Mouse (Mus musculus) intestine, embryonic 14.5 days (tissue): ENCODE data around the gene Gm8909. TPM values are rescaled to one million over a fixed set of nuclear protein-coding genes. Genes with fewer than 3 reads are reported as not detected.
"Not testable (repeated sequence)": the region's sequence is repeated elsewhere in the genome, so short reads cannot be mapped to it uniquely, and the experiment has no call there.

Experiments used
- ATAC-seq: fragments of 200-750 bp; cut with Nextera tagmentation; replicated peaks from 2 replicates; pipeline ENCODE4 v1.8.0; 2017; ENCODE audit warnings: low read depth, moderate number of reproducible peaks, moderate TSS enrichment, moderate library complexity; ENCODE audit not compliant: low FRiP score, low TSS enrichment
- DNase-seq: peaks from one replicate; pipeline ENCODE4 v3.0.0-alpha.2; 2018; ENCODE audit warnings: low spot score
- H3K27ac ChIP-seq: fragments of 300-500 bp; sonication (generic); 2 replicates; pipeline ENCODE4 v1.5.1; 2014; ENCODE audit warnings: low read depth, mild to moderate bottlenecking, control low read depth
- H3K27me3 ChIP-seq: fragments of 300-500 bp; sonication (generic); replicated peaks from 2 replicates; pipeline ENCODE4 v1.6.1; 2014; ENCODE audit warnings: low read length, control low read depth; ENCODE audit not compliant: control insufficient read depth, insufficient read depth
- H3K36me3 ChIP-seq: fragments of 300-500 bp; sonication (generic); 2 replicates; pipeline ENCODE4 v1.6.1; 2014; ENCODE audit warnings: low read length, control low read depth; ENCODE audit not compliant: control insufficient read depth, insufficient read depth
- H3K4me1 ChIP-seq: fragments of 300-500 bp; sonication (generic); replicated peaks from 2 replicates; pipeline ENCODE4 v1.6.1; 2014; ENCODE audit warnings: low read length, control low read depth, mixed read lengths; ENCODE audit not compliant: control insufficient read depth, insufficient read depth
- H3K4me2 ChIP-seq: fragments of 300-500 bp; sonication (generic); 2 replicates; pipeline ENCODE4 v1.6.1; 2014; ENCODE audit warnings: low read length
- H3K4me3 ChIP-seq: fragments of 300-500 bp; sonication (generic); 2 replicates; pipeline ENCODE4 v1.5.1; 2014; ENCODE audit warnings: low read depth, low read length, control low read depth, mixed read lengths
- H3K9ac ChIP-seq: fragments of 300-500 bp; sonication (generic); 2 replicates; pipeline ENCODE4 v1.6.1; 2014; ENCODE audit warnings: mild to moderate bottlenecking, low read length
- H3K9me3 ChIP-seq: fragments of 300-500 bp; sonication (generic); 2 replicates; pipeline ENCODE4 v1.6.1; 2016; ENCODE audit warnings: low read length, control low read depth; ENCODE audit not compliant: control insufficient read depth
- WGBS: fragments of 180-500 bp; shearing (Covaris S2); extraction: QIAGEN DNeasy Blood & Tissue Kit; methylation state at CpG from one replicate; pipeline ENCODE4 v1.1.7; 2014; 5-methylcytosine and 5-hydroxymethylcytosine counted together
- polyA plus RNA-seq: library from polyadenylated mRNA; unstranded; fragments of >200 nt; fragmentation: Nextera tagmentation; extraction: Ambion mirVana; gene quantifications from 2 replicates; pipeline ENCODE4 v1.2.1, GENCODE M21; 2014

Gene Gm8909
- polyA plus RNA-seq, 1 experiment from 2014 or later: not detected

- ATAC-seq: no peak
- no peak overlapping the region for H3K4me2 ChIP-seq
Measured at GRCm38 (mm10) chr17:36169753-36170152, 1.4 kb upstream of the Gm8909 start.

DNA sequence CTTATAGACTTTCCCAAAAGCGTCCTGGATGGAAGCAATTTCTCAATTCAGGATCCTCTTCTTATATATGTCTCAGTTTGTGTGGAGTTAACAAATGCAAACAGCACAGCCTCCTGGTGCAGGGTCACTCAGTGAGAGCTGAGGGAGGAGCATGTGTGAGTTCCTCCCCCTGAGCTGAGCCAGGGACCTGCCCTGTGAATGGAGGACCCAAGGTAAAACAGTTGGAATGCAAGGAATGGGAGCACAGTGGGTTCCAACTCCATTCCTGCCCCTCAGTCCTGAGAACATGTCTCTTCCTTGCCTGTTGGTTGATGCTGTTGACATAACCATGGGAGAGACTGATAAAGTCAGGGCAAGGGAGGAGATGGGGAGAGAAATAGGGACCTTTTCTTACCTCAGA is 757 bp upstream of the Gm8909 start:
- not testable (repeated sequence) for ATAC-seq, H3K9me3 ChIP-seq, H3K4me2 ChIP-seq, H3K27ac ChIP-seq, H3K36me3 ChIP-seq, H3K4me3 ChIP-seq, H3K9ac ChIP-seq, H3K4me1 ChIP-seq
- DNase-seq: peak; percentile 49
- peaks cover 56% of the 10 kb centered on the region for H3K27me3 ChIP-seq
- no CpG with 5 or more reads among the region's 1 CpGs for WGBS

More at GRCm38 (mm10) chr17:36169753-36170152, 1.4 kb upstream of the Gm8909 start:
- Histone ChIP-seq H3K27ac (no peak overlapping the region), H3K4me3 (no peak overlapping the region), H3K36me3 (no peaks in the 10 kb centered on the region), H3K4me1 (no peaks in the 10 kb centered on the region), H3K27me3 (peaks cover 52% of the 10 kb centered on the region), H3K9ac (no peak overlapping the region), H3K9me3 (no peaks in the 10 kb centered on the region)
- DNase-seq: peak; percentile 48

DNA sequence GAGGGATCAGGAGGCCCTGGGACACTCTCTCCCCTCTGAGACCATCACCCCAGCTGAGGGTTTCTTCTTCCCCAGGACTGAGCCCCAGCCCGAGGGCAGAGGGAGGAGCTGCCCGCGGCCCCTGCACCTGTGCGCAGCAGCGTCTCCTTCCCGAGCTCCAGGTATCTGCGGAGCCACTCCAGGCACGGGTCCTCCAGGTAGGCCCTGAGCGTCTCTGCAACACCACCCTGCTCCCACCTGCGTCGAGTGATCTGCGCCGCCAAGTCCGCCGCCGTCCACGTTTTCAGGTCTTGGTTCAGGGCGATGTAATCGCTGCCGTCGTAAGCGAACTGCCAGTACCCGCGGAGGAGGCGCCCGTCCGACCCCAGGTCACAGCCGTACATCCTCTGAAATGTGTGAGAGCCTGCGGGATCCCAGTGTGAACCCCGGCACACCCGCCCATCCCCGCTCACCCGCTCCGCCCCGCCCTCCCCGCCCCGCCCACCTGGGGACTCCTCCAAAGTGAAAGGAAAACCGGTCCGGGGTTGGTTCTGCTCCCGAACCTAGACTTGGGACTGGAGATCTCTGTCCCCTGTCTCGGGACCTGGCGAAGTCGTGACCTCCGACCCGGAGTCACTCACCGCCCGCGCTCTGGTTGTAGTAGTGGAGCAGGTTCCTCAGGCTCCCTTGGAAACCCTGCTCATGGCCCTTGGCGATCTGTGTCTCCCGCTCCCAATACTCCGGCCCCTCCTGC is 865 bp downstream of the Gm8909 start:
- H3K9ac ChIP-seq: no peak overlapping the region
- H3K4me1 ChIP-seq: no peaks in the 10 kb centered on the region
- H3K9me3 ChIP-seq: no peaks in the 10 kb centered on the region
- H3K4me3 ChIP-seq: peak overlapping the region; percentile 28
- DNase-seq (peak; percentile 63), ATAC-seq (peak; percentile 27; the same call in 1 of the 2 replicates)
- H3K27me3 ChIP-seq: peaks cover 71% of the 10 kb centered on the region
- no peaks in the 10 kb centered on the region for H3K36me3 ChIP-seq
- H3K27ac ChIP-seq: no peak overlapping the region
- peak overlapping the region; percentile 48 for H3K4me2 ChIP-seq
- 2% methylated on average over 50 of the region's 51 CpGs for whole genome bisulfite sequencing

DNA sequence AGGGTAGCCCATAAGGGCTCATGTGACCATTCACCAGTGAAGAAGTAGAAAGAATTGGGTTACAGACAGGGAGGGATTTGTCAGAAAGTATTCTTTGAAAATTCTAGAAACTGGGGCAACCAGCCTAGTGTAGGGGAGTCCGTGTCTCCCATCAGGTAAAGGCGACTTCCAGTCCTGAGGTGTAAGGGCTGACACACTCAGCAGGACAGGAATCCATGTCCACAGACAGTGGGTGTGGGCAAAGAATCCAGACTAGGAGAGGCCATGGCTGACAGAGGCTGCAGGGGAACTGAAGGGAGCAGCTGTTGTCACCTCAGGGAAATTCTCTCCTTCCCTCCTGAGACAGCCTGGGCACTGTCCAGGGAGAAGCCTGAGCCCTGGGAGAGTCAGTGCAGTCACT is 1.4 kb downstream of the Gm8909 start:
- not testable (repeated sequence) for H3K4me1 ChIP-seq, H3K4me2 ChIP-seq, H3K36me3 ChIP-seq, H3K27ac ChIP-seq, H3K9ac ChIP-seq, H3K4me3 ChIP-seq, H3K9me3 ChIP-seq, ATAC-seq
- peaks cover 77% of the 10 kb centered on the region for H3K27me3 ChIP-seq
- peak; percentile 52 for DNase-seq
- 25% methylated on average over 2 of the region's 2 CpGs for WGBS

GRCm38 (mm10) chr17:36161129-36162051 is 6.9 kb downstream of the Gm8909 start:
- DNase-seq (peak; percentile 62), ATAC-seq (no peak)
- H3K27me3 ChIP-seq: peaks cover 74% of the 10 kb centered on the region
- no peak overlapping the region for H3K27ac ChIP-seq
- H3K4me3 ChIP-seq: no peak overlapping the region
- H3K4me2 ChIP-seq: no peak overlapping the region
- H3K4me1 ChIP-seq: 0 out of 2 replicates have a peak, but pooled peaks cover 3% of the 10 kb centered on the region
- H3K9me3 ChIP-seq: no peaks in the 10 kb centered on the region
- H3K36me3 ChIP-seq: no peaks in the 10 kb centered on the region
- no peak overlapping the region for H3K9ac ChIP-seq
- 2% methylated on average over 56 of the region's 56 CpGs for WGBS

GRCm38 (mm10) chr17:36158264-36158663 is 10.1 kb downstream of the Gm8909 start:
- peak; percentile 52 for DNase-seq
- Histone ChIP-seq H3K4me2 (peak overlapping the region; percentile 47), H3K27me3 (peaks cover 69% of the 10 kb centered on the region)
- WGBS: 10% methylated on average over 11 of the region's 11 CpGs
- H3K27ac ChIP-seq, ATAC-seq, H3K36me3 ChIP-seq, H3K4me1 ChIP-seq, H3K9me3 ChIP-seq, H3K4me3 ChIP-seq, H3K9ac ChIP-seq: not testable (repeated sequence)

- H3K36me3 ChIP-seq, H3K9me3 ChIP-seq, H3K9ac ChIP-seq, H3K27ac ChIP-seq, H3K4me1 ChIP-seq, ATAC-seq: not testable (repeated sequence)
- peak; percentile 57 for DNase-seq
- peak overlapping the region; percentile 47 for H3K4me2 ChIP-seq
- H3K27me3 ChIP-seq: peaks cover 64% of the 10 kb centered on the region
- H3K4me3 ChIP-seq: peak overlapping the region; percentile 23
- WGBS: under 1% methylated on average over 36 of the region's 36 CpGs
Measured at GRCm38 (mm10) chr17:36157782-36158181, 10.6 kb downstream of the Gm8909 start.

- H3K9me3 ChIP-seq: no peaks in the 10 kb centered on the region
- H3K27ac ChIP-seq: no peak overlapping the region
- no peaks in the 10 kb centered on the region for H3K4me1 ChIP-seq
- no peak for DNase-seq
- 19% methylated on average over 3 of the region's 3 CpGs for WGBS
- no peak overlapping the region for H3K9ac ChIP-seq
- no peaks in the 10 kb centered on the region for H3K36me3 ChIP-seq
- ATAC-seq: no peak
- H3K4me2 ChIP-seq: no peak overlapping the region
- no peak overlapping the region for H3K4me3 ChIP-seq
- peaks cover 43% of the 10 kb centered on the region for H3K27me3 ChIP-seq
Measured at GRCm38 (mm10) chr17:36154271-36155149, 13.8 kb downstream of the Gm8909 start.
